Mouse (Mus musculus): Measurements from ENCODE around the gene Cfap20. TPM values are rescaled to one million over a fixed set of nuclear protein-coding genes. Genes with fewer than 3 reads are reported as not detected.

Gene Cfap20
- polyA plus RNA-seq, 1 experiment: 58.0 TPM

GRCm38 (mm10) chr8:95401091-95401490, 33.6 kb downstream of the Cfap20 start:
- no peaks in the 10 kb centered on the region for H3K4me1 ChIP-seq (ENCODE audit: control insufficient read depth, insufficient read depth, low read length)
- TF ChIP-seq POLR2A (IDR thresholded peaks at IDR 0.05; ENCODE audit: borderline replicate concordance, control insufficient read depth, low read depth, low read length) (no peak), CTCF (IDR thresholded peaks at IDR 0.05; ENCODE audit: control insufficient read depth, insufficient read depth, low read length) (no peak)
- 74% methylated on average over 7 of the region's 7 CpGs for WGBS

DNA sequence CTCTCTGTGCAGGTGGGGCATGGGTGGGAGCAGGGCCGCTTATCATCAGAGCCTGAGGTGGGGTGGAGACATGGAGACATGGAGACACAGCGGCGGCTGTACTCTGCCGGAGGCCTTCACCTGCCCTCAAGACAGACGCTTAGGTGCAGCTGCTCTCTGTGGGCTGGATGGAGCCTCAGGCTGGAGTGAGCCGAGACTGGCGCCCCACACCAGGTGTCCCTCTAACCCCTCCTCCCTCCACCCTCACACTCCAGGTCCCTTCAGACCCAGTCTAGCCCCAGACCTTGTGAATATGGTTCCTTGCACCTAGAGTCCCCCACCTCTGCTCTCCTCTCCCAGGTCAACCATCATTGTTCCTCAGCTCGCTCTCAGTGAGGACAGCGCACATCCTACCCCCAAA, 35.5 kb downstream of the Cfap20 start:
- H3K4me1 ChIP-seq (ENCODE audit: control insufficient read depth, insufficient read depth, low read length): no peaks in the 10 kb centered on the region; the same call in 1 of the 2 replicates
- 82% methylated on average over 9 of the region's 9 CpGs for WGBS
- H3K27ac ChIP-seq (ENCODE audit: control insufficient read depth, insufficient read depth, low read depth, low read length, poor library complexity): no peak overlapping the region; the same call in 1 of the 2 replicates
- H3K4me3 ChIP-seq (replicated peaks; ENCODE audit: control insufficient read depth, low read depth, low read length): no peak overlapping the region
- TF ChIP-seq POLR2A (IDR thresholded peaks at IDR 0.05; ENCODE audit: borderline replicate concordance, control insufficient read depth, low read depth, low read length) (no peak), CTCF (IDR thresholded peaks at IDR 0.05; ENCODE audit: control insufficient read depth, insufficient read depth, low read length) (no peak)

More at GRCm38 (mm10) chr8:95401091-95401490, 33.6 kb downstream of the Cfap20 start:
- no peak overlapping the region for H3K27ac ChIP-seq (ENCODE audit: control insufficient read depth, insufficient read depth, low read depth, low read length, poor library complexity)
- H3K4me3 ChIP-seq (replicated peaks; ENCODE audit: control insufficient read depth, low read depth, low read length): no peak overlapping the region

- WGBS: 66% methylated on average over 5 of the region's 5 CpGs
- Histone ChIP-seq H3K4me3 (replicated peaks; ENCODE audit: control insufficient read depth, low read depth, low read length) (no peak overlapping the region), H3K4me1 (ENCODE audit: control insufficient read depth, insufficient read depth, low read length) (peaks cover 1% of the 10 kb centered on the region), H3K27ac (ENCODE audit: control insufficient read depth, insufficient read depth, low read depth, low read length, poor library complexity) (no peak overlapping the region)
- TF ChIP-seq POLR2A (IDR thresholded peaks at IDR 0.05; ENCODE audit: borderline replicate concordance, control insufficient read depth, low read depth, low read length) (no peak), CTCF (IDR thresholded peaks at IDR 0.05; ENCODE audit: control insufficient read depth, insufficient read depth, low read length) (no peak)
Observed at GRCm38 (mm10) chr8:95397201-95397600, 37.5 kb downstream of the Cfap20 start.

- 63% methylated on average over 11 of the region's 11 CpGs for WGBS
- no peak overlapping the region for H3K4me3 ChIP-seq (replicated peaks; ENCODE audit: control insufficient read depth, low read depth, low read length)
- TF ChIP-seq POLR2A (IDR thresholded peaks at IDR 0.05; ENCODE audit: borderline replicate concordance, control insufficient read depth, low read depth, low read length) (no peak), CTCF (IDR thresholded peaks at IDR 0.05; ENCODE audit: control insufficient read depth, insufficient read depth, low read length) (no peak)
- no peak overlapping the region for H3K27ac ChIP-seq (ENCODE audit: control insufficient read depth, insufficient read depth, low read depth, low read length, poor library complexity)
- peaks cover 1% of the 10 kb centered on the region for H3K4me1 ChIP-seq (ENCODE audit: control insufficient read depth, insufficient read depth, low read length)
Observed at GRCm38 (mm10) chr8:95396752-95397151, 37.9 kb downstream of the Cfap20 start.

DNA sequence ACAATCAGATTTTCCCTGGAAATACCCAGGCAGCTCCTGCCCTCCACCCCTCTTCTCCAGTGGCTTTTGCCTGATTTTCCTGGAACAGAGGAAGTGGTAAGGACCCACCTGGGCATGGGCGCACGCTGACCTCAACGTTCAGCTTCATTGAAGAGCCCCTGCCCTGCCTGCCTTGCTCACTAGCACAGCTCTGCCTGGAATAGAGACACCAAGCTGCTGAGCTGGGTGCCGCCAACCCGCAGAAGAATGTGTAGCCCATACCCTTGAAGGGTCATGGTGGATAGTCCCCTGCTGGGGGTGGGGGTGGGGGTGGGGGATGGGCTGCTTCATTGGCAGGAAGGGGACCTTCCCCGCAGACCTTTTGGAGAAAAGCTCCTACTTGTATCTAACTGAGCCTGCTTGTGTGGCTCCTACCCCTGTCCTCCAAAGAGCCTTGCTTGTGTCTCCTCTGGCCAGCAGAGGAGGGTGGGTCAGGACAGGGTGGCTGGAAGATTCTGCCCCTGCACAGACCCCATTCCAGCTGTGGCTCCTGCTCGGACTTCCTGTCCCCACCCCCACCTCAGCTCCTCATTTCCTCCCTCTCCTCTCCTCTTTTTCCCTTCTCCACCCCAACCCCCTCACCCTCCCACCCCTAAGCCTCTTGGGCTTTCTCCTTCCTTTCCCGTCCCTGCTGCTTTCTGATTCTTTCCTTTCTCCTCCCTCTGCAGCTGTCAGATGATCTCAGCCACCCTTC, 39.3 kb downstream of the Cfap20 start:
- Histone ChIP-seq H3K4me3 (replicated peaks; ENCODE audit: control insufficient read depth, low read depth, low read length) (no peak overlapping the region), H3K27ac (ENCODE audit: control insufficient read depth, insufficient read depth, low read depth, low read length, poor library complexity) (no peak overlapping the region), H3K4me1 (ENCODE audit: control insufficient read depth, insufficient read depth, low read length) (peaks cover 1% of the 10 kb centered on the region)
- TF ChIP-seq CTCF (IDR thresholded peaks at IDR 0.05; ENCODE audit: control insufficient read depth, insufficient read depth, low read length): no peak
- no peak for TF ChIP-seq POLR2A (IDR thresholded peaks at IDR 0.05; ENCODE audit: borderline replicate concordance, control insufficient read depth, low read depth, low read length)
- WGBS: 38% methylated on average over 8 of the region's 8 CpGs

- Histone ChIP-seq H3K4me1 (ENCODE audit: control insufficient read depth, insufficient read depth, low read length) (peaks cover 3% of the 10 kb centered on the region), H3K4me3 (replicated peaks; ENCODE audit: control insufficient read depth, low read depth, low read length) (no peak overlapping the region), H3K27ac (ENCODE audit: control insufficient read depth, insufficient read depth, low read depth, low read length, poor library complexity) (no peak overlapping the region)
- 14% methylated on average over 5 of the region's 5 CpGs for WGBS
- TF ChIP-seq CTCF (IDR thresholded peaks at IDR 0.05; ENCODE audit: control insufficient read depth, insufficient read depth, low read length) (no peak), POLR2A (IDR thresholded peaks at IDR 0.05; ENCODE audit: borderline replicate concordance, control insufficient read depth, low read depth, low read length) (no peak)
Observed at GRCm38 (mm10) chr8:95392604-95393003, 42.1 kb downstream of the Cfap20 start.

GRCm38 (mm10) chr8:95391101-95391500, 43.6 kb downstream of the Cfap20 start:
- H3K4me1 ChIP-seq (ENCODE audit: control insufficient read depth, insufficient read depth, low read length): peaks cover 3% of the 10 kb centered on the region
- no peak overlapping the region for H3K4me3 ChIP-seq (replicated peaks; ENCODE audit: control insufficient read depth, low read depth, low read length)
- TF ChIP-seq POLR2A (IDR thresholded peaks at IDR 0.05; ENCODE audit: borderline replicate concordance, control insufficient read depth, low read depth, low read length): no peak
- TF ChIP-seq CTCF (IDR thresholded peaks at IDR 0.05; ENCODE audit: control insufficient read depth, insufficient read depth, low read length): no peak
- H3K27ac ChIP-seq (ENCODE audit: control insufficient read depth, insufficient read depth, low read depth, low read length, poor library complexity): no peak overlapping the region
- WGBS: 68% methylated on average over 7 of the region's 7 CpGs

GRCm38 (mm10) chr8:95390312-95390711, 44.4 kb downstream of the Cfap20 start:
- TF ChIP-seq CTCF (IDR thresholded peaks at IDR 0.05; ENCODE audit: control insufficient read depth, insufficient read depth, low read length): no peak
- no peak for TF ChIP-seq POLR2A (IDR thresholded peaks at IDR 0.05; ENCODE audit: borderline replicate concordance, control insufficient read depth, low read depth, low read length)
- WGBS: 14% methylated on average over 4 of the region's 4 CpGs
- H3K27ac ChIP-seq (ENCODE audit: control insufficient read depth, insufficient read depth, low read depth, low read length, poor library complexity): no peak overlapping the region
- H3K4me3 ChIP-seq (replicated peaks; ENCODE audit: control insufficient read depth, low read depth, low read length): no peak overlapping the region
- H3K4me1 ChIP-seq (ENCODE audit: control insufficient read depth, insufficient read depth, low read length): peaks cover 3% of the 10 kb centered on the region; the same call in 1 of the 2 replicates
